Mouse (Mus musculus) lung, postnatal 0 days (tissue): ENCODE data around the gene Gm42421. TPM values are rescaled to one million over a fixed set of nuclear protein-coding genes. Genes with fewer than 3 reads are reported as not detected.

Experiments used
- ATAC-seq: fragments of 200-750 bp; cut with Nextera tagmentation; 2 replicates; pipeline ENCODE4 v1.8.0; 2017; ENCODE audit warnings: moderate library complexity
- DNase-seq: peaks from one replicate; pipeline ENCODE4 v3.0.0-alpha.2; 2016; ENCODE audit warnings: low spot score
- H3K27ac ChIP-seq: fragments of 300-500 bp; sonication (generic); 2 replicates; pipeline ENCODE4 v1.5.1; 2014; ENCODE audit warnings: antibody characterized with exemption, mild to moderate bottlenecking, low read length, mixed read lengths
- H3K27me3 ChIP-seq: fragments of 300-500 bp; sonication (generic); replicated peaks from 2 replicates; pipeline ENCODE4 v1.6.1; 2014; ENCODE audit warnings: low read length, mixed read lengths; ENCODE audit not compliant: insufficient read depth
- H3K36me3 ChIP-seq: fragments of 300-500 bp; sonication (generic); 2 replicates; pipeline ENCODE4 v1.6.1; 2014; ENCODE audit warnings: low read length, mixed read lengths; ENCODE audit not compliant: insufficient read depth
- H3K4me1 ChIP-seq: fragments of 300-500 bp; sonication (generic); 2 replicates; pipeline ENCODE4 v1.6.1; 2014; ENCODE audit warnings: antibody characterized with exemption, low read depth, low read length, mixed read lengths; ENCODE audit not compliant: insufficient read depth
- H3K4me2 ChIP-seq: fragments of 300-500 bp; sonication (generic); replicated peaks from 2 replicates; pipeline ENCODE4 v1.6.1; 2014; ENCODE audit warnings: low read depth, mild to moderate bottlenecking, low read length, moderate library complexity, mixed read lengths
- H3K4me3 ChIP-seq: fragments of 300-500 bp; sonication (generic); 2 replicates; pipeline ENCODE4 v1.5.1; 2014; ENCODE audit warnings: low read depth, low read length
- H3K9ac ChIP-seq: fragments of 300-500 bp; sonication (generic); replicated peaks from 2 replicates; pipeline ENCODE4 v1.6.1; 2014; ENCODE audit warnings: low read depth, mild to moderate bottlenecking
- H3K9me3 ChIP-seq: fragments of 300-500 bp; sonication (generic); 2 replicates; pipeline ENCODE4 v1.6.1; 2016; ENCODE audit warnings: low read length, mixed read lengths
- CTCF ChIP-seq: IDR thresholded peaks from 2 replicates; pipeline ENCODE4 v1.5.1; 2016; ENCODE audit warnings: antibody characterized with exemption, mild to moderate bottlenecking
- EP300 ChIP-seq: IDR thresholded peaks from 2 replicates; pipeline ENCODE4 v1.6.1; 2016; ENCODE audit warnings: antibody characterized with exemption, mild to moderate bottlenecking, control low read depth
- WGBS: fragments of 180-500 bp; shearing (Covaris S2); extraction: QIAGEN DNeasy Blood & Tissue Kit; methylation state at CpG from one replicate; pipeline ENCODE4 v1.1.7; 2014; 5-methylcytosine and 5-hydroxymethylcytosine counted together
- polyA plus RNA-seq: library from polyadenylated mRNA; unstranded; fragments of >200 nt; fragmentation: Nextera tagmentation; extraction: Ambion mirVana; gene quantifications from 2 replicates; pipeline ENCODE4 v1.2.1, GENCODE M21; 2015

The Gm42421 gene
- polyA plus RNA-seq, 1 experiment from 2014 or later: not detected

DNA sequence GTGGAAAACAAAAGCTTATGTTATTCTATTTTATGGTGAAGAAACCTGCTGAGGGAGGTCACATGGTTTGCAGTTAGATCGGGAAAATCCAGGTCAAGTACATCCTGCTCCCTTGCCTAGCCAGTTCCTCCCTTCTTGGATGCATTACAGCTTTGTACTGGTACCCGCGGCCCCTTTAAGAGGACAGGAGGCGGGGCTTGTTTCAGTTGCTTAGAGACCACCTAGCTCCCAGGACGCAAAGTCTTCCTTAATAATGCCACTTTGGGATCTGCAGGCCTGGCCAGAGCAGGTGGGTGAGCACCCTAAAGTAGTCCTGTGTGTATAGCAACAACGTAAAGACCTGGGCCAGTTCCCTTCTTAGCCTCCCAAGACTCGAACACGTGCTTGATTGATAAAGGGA, 4.9 kb downstream of the Gm42421 start, which contains the start of gene Rsph10b:
Gene Rsph10b, plus strand, starts transcription at position 205 of the 400 bp plus-strand sequence.
- 20% methylated on average over 8 of the region's 8 CpGs for WGBS
- H3K4me1 ChIP-seq: no peaks in the 10 kb centered on the region
- ATAC-seq (peak; percentile 57), DNase-seq (peak; percentile 59)
- TF ChIP-seq CTCF: no peak
- no peak for TF ChIP-seq EP300
- no peaks in the 10 kb centered on the region for H3K9me3 ChIP-seq
- H3K4me3 ChIP-seq: no peak within 1 kb of the TSS
- H3K4me2 ChIP-seq: no peak within 1 kb of the TSS
- H3K27me3 ChIP-seq: no peaks in the 10 kb centered on the region
- H3K9ac ChIP-seq: no peak within 1 kb of the TSS
- peaks cover 14% of the 10 kb centered on the region for H3K36me3 ChIP-seq
- H3K27ac ChIP-seq: no peak within 1 kb of the TSS

DNA sequence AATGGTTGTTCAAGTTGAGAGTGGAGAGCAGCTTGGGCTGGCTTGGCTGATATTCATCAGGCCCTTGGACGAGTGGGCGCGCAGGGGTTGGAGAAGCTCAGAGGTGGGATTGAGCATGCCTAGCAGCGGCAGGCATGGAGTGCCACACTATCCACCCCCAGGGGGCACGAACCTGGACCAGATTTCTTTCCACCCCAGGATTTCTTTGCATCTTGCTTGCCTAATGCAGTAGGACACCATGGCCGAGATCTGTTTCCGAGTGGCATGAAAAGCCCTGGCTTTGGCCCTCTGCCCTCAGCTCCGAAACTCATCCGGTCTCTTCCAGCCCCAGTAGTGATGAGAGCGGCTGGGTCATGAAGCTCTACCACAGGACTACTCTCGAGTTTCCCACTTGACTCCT, 5.4 kb downstream of the Gm42421 start:
- H3K9me3 ChIP-seq: no peaks in the 10 kb centered on the region
- peaks cover 14% of the 10 kb centered on the region for H3K36me3 ChIP-seq
- H3K4me3 ChIP-seq: no peak overlapping the region
- no peaks in the 10 kb centered on the region for H3K27me3 ChIP-seq
- no peak overlapping the region for H3K9ac ChIP-seq
- no peak overlapping the region for H3K4me2 ChIP-seq
- H3K27ac ChIP-seq: no peak overlapping the region
- DNase-seq: no peak
- 86% methylated on average over 11 of the region's 11 CpGs for WGBS
- H3K4me1 ChIP-seq: no peaks in the 10 kb centered on the region
- no peak for ATAC-seq
- TF ChIP-seq CTCF (no peak), EP300 (no peak)

DNA sequence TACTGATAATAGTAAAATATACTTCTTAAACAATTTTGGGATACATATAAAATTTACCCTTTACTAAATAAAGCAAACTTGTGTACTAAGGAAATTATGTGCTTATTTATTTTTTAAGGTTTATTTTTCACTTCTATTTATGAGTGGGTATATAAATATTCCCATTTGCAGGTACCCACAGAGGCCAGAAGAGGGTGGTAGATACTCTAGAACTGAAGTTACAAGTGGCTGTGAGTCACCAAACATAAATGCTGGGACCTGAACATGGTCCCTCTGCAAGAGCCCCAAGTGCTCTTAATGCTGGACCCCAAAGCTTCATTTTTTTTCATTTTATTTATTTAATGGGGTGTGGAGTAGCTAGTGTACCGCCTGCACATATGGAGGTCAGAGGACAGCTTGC, 5.9 kb downstream of the Gm42421 start:
- H3K27ac ChIP-seq: no peak overlapping the region
- peak; percentile 14 for DNase-seq
- no peaks in the 10 kb centered on the region for H3K27me3 ChIP-seq
- no peaks in the 10 kb centered on the region for H3K4me1 ChIP-seq
- no peak overlapping the region for H3K4me2 ChIP-seq
- H3K9ac ChIP-seq: no peak overlapping the region
- no peak overlapping the region for H3K4me3 ChIP-seq
- peaks cover 14% of the 10 kb centered on the region for H3K36me3 ChIP-seq
- no peak for ATAC-seq
- no peaks in the 10 kb centered on the region for H3K9me3 ChIP-seq
- 66% methylated on average over 1 of the region's 1 CpGs for WGBS
- TF ChIP-seq EP300 (no peak), CTCF (peak; percentile 11; the same call in 1 of the 2 replicates)

DNA sequence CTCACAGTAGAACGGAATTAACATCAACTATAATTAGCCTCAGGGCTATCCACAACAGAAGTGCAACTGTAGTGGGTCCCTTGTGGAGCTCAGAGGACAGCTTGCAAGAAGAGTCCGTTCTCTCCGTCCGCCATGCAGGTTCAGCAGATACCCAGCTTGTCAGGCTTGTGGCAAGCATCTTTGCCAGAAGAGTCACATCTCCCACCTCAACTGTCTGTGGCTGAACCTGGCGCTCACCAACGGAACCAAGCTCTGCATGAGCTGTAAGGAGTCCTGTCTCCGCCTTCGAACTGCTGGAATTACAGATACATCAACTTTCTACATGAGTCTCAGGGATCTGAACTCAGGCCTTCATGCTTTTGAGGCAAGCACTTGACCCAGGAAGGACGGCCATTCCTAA, 8.2 kb downstream of the Gm42421 start:
- Histone ChIP-seq H3K9ac (no peak overlapping the region), H3K4me1 (no peaks in the 10 kb centered on the region), H3K4me3 (no peak overlapping the region), H3K9me3 (no peaks in the 10 kb centered on the region), H3K27ac (no peak overlapping the region), H3K4me2 (no peak overlapping the region), H3K36me3 (peaks cover 1% of the 10 kb centered on the region; the same call in 1 of the 2 replicates), H3K27me3 (no peaks in the 10 kb centered on the region)
- ATAC-seq (no peak), DNase-seq (no peak)
- TF ChIP-seq EP300: no peak
- TF ChIP-seq CTCF: no peak
- WGBS: 85% methylated on average over 9 of the region's 9 CpGs

DNA sequence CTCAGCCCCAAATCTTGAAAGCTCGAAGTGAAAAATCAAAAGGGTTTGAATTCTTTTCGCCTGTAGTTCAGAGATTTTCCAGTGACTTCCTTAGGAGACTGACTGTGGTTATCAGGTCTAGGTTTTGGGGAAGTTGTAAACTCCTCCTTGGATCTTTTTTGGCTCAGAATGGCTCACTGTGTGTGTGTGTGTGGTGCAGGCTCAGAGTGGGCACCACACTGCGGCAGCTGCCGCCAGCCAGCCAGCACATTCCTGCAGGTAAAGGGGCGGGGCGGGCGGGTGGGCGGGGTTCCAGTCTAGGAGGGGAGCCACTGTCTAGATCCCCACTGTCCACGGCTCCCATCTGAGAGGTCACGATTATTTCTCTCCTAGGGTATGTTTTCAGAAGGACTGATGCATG, 13.6 kb downstream of the Gm42421 start:
- H3K4me2 ChIP-seq: no peak overlapping the region; the same call in 1 of the 2 replicates
- no peak for TF ChIP-seq EP300
- TF ChIP-seq CTCF: no peak
- H3K27ac ChIP-seq: no peak overlapping the region
- H3K9ac ChIP-seq: no peak overlapping the region
- 0 out of 2 replicates have a peak, but pooled peaks have one; percentile 32 for ATAC-seq
- H3K27me3 ChIP-seq: no peaks in the 10 kb centered on the region
- H3K36me3 ChIP-seq: no peaks in the 10 kb centered on the region
- no peaks in the 10 kb centered on the region for H3K4me1 ChIP-seq
- no peak overlapping the region for H3K4me3 ChIP-seq
- no peaks in the 10 kb centered on the region for H3K9me3 ChIP-seq
- no peak for DNase-seq
- 17% methylated on average over 10 of the region's 10 CpGs for WGBS

DNA sequence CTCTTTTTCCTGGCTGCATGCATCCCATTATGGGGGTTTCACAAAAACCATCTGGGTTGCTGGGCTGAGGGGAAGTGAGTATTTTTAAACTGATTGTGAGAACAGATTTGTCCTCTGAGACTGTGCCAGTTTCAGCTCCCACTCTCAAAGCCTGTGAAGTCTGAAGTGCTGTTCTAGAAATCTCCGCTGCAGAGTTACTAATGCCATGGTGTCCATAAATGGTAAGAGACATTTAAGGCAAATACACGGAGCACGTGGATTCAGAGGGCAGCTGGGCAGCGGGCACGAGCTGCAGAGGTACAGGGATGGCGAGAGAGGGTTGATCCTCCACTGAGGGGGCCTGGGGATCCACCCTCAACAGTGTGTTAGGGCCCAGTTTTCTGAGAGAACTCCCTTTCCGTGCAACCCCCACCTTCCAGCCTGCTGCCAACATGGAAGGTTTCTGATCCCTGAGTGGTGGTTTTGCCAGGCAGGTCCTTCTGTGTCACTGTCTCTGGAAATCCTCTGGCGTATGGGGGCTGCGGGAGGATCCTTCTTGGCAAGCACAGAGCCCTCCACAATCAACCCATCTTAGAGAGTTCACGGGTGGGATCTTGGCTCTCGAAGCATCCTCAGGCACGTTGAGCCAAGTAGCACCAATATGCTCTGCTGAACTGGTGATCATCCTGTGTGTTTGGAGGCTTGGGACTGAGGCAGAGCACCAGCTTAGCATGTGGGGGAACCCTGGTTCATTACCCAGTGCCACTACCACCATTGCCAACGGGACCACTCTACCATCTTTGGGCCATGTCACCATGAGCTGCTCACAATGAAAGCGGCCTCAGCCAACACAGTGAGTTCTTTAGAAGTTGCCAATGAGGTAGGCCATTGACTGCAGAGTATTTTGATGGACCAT, 15.5 kb downstream of the Gm42421 start:
- no peak for ATAC-seq
- no peak overlapping the region for H3K4me3 ChIP-seq
- no peaks in the 10 kb centered on the region for H3K27me3 ChIP-seq
- no peaks in the 10 kb centered on the region for H3K36me3 ChIP-seq
- no peaks in the 10 kb centered on the region for H3K9me3 ChIP-seq
- 78% methylated on average over 14 of the region's 14 CpGs for WGBS
- no peak overlapping the region for H3K9ac ChIP-seq
- no peak overlapping the region for H3K27ac ChIP-seq
- TF ChIP-seq EP300 (no peak), CTCF (no peak)
- DNase-seq: no peak
- no peaks in the 10 kb centered on the region for H3K4me1 ChIP-seq
- H3K4me2 ChIP-seq: no peak overlapping the region
